Mouse (Mus musculus) adrenal gland, postnatal 25 days (tissue): ENCODE results near the gene Gm21764. TPM values are rescaled to one million over a fixed set of nuclear protein-coding genes. Genes with fewer than 3 reads are reported as not detected.
"Not testable (repeated sequence)": the region's sequence is repeated elsewhere in the genome, so short reads cannot be mapped to it uniquely, and the experiment has no call there.

ENCODE experiments used
- DNase-seq: peaks from one replicate; pipeline ENCODE4 v3.0.0; 2021; ENCODE audit warnings: mixed read lengths
- long read RNA-seq: library from polyadenylated mRNA; stranded (forward); transcript quantifications from one replicate; pipeline ENCODE4 v2.0.0, GENCODE M21; 2021
- total RNA-seq: library from RNA; stranded (reverse); gene quantifications from 2 replicates; pipeline ENCODE4 v1.2.3, GENCODE M21; 2021

Gene Gm21764
- not detected in 2 replicates for total RNA-seq
- long read RNA-seq: 0 reads

DNA sequence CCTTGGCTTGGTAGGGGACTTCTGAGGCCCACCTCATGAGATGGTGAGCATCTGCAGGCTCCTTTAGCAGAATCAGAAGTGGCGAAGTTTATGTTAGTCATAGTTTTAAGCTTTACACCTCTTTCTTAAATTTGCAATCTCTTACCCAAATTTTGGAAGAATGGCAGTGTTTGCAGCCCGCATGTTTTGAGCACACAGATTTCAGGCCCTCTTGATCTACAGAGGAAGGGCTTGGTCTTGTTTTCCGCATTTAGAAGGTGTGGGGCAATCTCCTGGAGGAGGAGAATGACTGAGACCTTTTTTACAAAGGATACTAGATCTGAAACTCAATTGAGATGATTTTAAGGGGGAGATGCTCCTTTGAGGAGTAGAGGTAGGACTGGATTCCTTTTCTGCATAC lies at the start of gene Gm21764:
TSS of gene Gm21764 (minus strand) at position 101 of the 400 bp plus-strand sequence.
- not testable (repeated sequence) for DNase-seq

DNA sequence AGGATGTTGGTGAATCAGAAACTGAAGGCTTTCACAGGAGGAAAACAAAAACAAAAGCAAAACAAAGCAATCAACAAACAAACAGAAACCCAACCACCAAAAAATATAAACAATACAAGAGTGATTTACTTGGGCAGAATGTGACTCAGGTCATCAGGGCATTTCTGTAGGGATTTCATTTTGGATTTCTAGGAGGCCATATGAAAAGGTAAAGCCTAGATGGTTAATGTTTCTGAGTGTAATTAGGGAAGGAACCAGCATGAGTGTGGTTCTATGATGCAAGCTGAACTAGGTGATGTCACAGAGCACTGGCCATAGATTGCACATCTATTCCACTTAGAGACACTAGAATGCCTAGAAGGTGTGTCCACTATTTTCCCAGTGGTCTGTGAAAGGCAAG lies 27.2 kb upstream of the Gm21764 start, which contains the start of gene Ssty1:
TSS of gene Ssty1 (plus strand) at position 301 of the 400 bp plus-strand sequence.
- DNase-seq: not testable (repeated sequence)

Other genes starting within 250 kb of the Gm21764 start
- not detected in 2 replicates for gene Gm21904, start 215.5 kb downstream of the Gm21764 start, total RNA-seq
- gene Gm20772, start 187.1 kb downstream of the Gm21764 start, total RNA-seq: not detected in 2 replicates
- not detected in 2 replicates for gene Gm20831, start 187.1 kb downstream of the Gm21764 start, total RNA-seq
- gene Srsy, start 124.5 kb downstream of the Gm21764 start, total RNA-seq: not detected in 2 replicates
- gene Ssty1, start 27.3 kb upstream of the Gm21764 start, total RNA-seq: not detected in 2 replicates